Mouse (Mus musculus): ENCODE measurements at regions not wholly inside any gene's neighbourhood (a gene's known extent, or its start where the extent isn't known, plus 50 kb on each side); places are given as distances from the start of the nearest gene placed in this dataset.

DNA sequence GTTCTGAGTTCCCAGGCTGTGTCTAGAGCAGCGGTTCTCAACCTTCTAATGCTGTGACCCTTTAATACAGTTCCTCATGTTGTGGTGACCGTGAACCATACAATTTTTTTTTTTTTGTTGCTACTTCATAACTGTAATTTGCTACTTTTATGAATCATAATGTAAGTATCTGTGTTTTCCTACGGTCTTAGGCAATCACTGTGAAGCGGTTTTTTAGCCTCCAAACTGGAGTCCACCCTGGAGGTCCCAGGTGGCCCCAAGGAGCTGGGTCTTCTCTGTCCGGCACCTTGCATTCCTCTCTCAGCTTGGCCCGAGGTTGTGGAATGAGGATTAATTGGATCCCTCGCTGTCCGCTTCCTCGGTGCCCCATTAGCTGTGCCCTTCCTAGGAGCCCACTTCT lies 96.6 kb upstream of the 1700021F07Rik start:
- TF ChIP-seq CTCF (IDR thresholded peaks at IDR 0.05; ENCODE audit: insufficient read depth, low read depth, low read length), result no peak
- no peak for TF ChIP-seq POLR2A (IDR thresholded peaks at IDR 0.05; ENCODE audit: insufficient read depth, low read depth, low read length)
